Mouse (Mus musculus): ENCODE measurements around the gene Tbc1d10a. TPM values are rescaled to one million over a fixed set of nuclear protein-coding genes. Genes with fewer than 3 reads are reported as not detected.

Tbc1d10a gene
- total RNA-seq, 2 experiments from 2014 or later = 3.8 to 4.3 TPM

DNA sequence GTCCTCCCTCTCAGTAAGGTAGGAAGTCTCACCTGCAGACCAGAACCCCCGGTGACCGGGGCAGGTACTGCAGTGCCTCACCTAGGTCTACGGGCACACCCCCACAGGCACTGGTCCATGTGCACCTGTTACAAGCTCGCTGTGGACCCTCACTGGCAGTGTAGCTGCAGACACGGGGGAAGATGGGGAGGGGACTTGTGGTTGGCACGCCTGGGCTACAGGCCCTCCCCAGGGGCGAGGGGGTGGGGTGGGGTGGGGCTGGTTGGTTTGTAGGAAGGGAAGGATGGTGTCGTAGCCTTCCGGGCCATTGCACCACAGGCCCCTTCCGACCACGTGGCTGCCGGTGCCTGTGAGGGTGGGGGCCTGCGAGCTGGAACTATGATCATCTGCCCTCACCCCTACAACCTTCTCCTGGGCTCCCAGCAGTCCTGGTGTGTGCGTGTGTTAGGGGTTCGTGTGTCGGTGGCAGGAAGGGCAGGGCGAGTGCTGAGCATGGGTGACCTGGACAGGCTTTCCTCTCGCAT lies 50.9 kb downstream of the Tbc1d10a start:
- DNase-seq = no peak

DNA sequence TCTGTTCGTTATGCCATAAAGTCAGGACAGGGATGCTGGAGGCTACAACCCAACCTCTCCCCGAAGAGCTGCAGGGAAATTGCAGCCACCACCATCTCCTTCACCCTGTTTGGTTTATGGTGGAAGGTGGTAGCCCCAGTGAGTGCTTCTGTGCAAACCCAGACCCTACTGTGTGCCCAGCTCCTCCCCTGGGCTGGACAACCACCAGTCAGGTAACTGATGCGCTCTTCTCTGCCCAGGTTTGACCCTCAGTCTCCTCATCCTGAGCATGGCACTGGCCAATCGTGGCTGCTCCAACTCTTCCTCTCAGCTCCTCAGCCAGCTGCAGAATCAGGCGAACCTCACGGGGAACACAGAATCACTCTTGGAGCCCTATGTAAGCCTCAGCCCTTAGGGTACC lies 51.6 kb downstream of the Tbc1d10a start:
- DNase-seq = no peak

DNA sequence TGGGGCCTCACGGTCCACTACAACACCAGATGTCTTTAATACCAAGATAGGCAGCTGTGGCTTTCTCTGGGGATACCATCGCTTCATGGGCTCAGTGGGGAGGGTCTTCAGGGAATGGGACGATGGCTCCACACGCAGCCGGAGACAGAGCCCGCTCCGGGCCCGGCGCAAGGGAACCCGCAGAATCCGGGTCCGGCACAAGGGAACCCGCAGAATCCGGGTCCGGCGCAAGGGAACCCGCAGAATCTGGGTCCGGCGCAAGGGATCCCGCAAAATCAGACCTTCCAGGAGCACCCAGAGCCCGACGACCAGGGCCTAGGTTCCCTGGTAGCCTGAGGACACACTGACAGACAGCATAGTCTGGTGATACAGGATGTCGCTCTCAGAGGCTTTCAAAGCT lies 53.1 kb downstream of the Tbc1d10a start:
- no peak for DNase-seq

DNA sequence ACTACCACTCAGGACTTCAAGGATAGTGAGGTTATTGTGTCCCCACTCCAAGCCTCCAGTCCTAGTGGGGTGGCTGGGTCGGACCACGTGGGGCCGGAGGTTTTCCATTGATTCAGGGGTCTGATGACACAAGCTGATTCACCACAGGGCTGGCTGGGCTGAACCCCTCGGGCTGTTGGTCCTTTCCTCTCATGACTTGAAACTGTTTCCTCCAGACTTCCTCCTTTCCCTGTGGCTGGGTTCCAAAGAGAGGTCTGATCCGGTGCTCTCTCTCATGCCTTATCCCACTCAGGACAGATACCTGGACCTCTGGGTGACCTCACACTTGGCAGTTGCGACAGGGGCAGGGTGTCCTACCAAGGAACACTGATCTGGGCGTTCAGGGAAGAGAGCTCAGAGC lies 53.6 kb downstream of the Tbc1d10a start:
- no peak for DNase-seq

DNA sequence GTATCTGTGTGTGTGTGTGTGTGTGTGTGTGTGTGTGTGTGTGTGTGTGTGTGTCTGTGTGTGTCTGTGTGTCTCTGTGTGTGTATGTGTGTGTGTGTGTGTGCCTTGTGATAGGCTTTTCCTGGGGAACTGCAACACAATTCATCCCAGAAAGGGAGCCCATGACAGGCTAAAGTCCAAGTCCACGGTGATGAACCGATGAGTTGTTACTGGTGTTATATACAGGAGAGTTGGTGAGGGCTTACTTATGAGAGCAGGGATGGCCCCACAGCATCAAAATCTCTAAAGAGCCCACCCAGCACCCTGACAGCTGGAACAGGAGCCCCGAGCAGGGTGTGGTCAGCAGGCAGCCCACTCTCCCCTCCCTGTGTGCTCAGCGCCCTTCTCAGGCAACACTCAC lies 54.6 kb downstream of the Tbc1d10a start:
- no peak for DNase-seq

DNA sequence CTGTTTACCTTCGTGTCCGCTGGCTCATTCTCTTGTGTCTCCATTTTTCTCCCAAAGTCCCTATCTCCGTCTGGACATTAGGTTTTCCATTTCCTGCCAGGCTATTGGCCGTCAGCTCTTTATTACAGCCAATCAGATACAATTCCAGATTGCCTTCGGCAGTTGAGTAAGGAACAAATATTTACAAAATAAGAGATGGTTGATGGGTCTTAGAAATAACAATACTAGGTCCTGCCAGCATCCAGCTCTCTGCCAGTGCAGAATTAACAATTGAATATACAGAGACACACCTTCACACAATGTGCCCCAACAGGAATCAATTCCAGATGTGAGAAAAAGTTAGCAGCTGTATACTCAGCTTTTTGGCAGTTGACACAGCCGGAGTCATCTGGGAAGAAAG lies 59.5 kb downstream of the Tbc1d10a start:
- DNase-seq = no peak

DNA sequence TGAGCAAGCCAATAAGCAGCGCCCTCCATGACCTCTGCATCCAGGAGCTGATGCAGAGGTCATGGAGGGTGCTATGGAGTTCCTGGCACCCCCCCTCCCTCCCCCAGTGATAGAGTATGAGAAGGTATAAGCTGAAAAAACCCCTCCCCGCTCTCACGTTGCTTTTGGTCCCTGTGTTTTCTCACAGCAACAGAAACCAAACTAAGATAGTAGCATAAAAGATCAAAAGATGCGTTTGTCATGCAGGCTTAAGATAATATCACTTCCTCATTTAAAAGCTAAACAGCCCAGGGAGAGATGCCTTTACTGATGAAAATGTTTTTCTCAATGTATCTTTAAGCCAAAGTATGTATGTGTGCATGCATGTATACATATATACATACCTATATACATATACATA lies 60.0 kb downstream of the Tbc1d10a start:
- no peak for DNase-seq

DNA sequence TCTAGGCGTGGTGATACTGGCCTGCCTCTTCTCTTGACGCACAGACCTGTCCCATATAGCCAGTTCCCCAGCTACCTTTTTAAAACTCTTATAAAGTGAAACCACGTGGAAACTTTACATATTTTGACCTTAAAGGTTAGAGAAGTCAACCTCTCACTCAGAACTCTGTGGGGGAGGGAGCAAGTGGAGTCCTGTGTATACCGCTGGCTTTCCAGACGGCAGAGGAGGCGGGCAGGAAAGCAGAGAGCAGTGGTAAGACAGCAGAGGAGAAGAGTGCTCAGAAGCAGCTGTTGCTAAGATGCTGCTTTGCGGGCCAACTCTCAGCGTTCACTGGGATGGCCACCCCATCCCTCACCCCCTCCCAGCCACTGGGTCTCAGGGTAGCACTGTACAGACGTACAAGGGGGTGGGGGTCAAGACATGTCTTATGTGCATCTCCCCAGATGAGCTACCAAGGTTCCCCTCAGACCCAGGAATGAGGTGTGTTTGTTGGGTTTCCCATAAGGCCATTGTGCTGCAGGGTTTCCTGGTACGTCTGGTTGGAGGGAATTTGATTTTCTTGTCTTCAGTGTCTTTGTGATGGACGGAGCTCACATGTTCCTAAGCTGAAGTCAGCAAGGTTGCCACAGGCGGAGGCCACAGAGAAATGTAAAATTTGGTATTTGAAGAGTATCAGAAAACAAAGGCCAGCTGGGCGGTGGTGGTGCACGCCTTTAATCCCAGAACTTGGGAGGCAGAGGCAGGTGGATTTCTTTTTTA lies 60.8 kb downstream of the Tbc1d10a start:
- no peak for DNase-seq

DNA sequence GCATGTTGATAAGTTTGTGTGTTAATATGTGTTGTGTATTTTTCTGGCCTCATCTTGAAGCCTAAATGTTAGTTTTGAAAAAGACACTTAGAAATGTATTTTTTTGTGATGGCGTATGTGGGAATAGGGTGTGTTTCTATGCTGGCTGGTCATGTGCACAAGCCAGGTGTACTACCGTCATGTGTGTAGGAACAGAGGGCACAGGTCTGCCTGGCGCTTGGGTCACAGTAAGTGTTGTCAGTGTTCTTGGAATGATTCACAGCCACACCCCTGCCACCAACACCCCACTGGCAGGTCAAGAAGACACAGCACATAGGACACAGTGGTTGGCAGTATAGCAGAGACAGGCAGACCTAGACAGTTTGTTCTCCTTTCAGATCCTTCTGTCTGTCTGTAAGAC lies 62.6 kb downstream of the Tbc1d10a start:
- DNase-seq = no peak

DNA sequence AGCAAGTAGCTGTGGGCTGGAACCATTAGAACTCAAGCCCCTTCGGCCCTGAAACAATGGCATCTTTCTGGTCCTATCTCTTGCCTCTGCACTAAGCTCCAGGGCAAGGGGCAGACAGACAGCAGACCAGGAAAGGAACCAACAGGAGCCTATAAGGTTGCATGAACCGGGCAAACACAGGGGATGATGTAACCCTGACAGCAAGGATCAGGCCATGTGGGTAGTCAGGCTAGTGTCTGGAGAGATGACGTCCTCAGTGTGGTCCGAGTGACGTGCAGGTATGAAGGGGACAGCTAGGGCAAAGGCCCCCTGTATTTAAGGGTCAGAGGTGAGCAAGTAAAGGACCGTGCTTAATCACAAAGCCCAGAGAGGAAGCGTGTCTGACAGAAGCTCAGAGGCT lies 63.7 kb downstream of the Tbc1d10a start:
- no peak for DNase-seq

DNA sequence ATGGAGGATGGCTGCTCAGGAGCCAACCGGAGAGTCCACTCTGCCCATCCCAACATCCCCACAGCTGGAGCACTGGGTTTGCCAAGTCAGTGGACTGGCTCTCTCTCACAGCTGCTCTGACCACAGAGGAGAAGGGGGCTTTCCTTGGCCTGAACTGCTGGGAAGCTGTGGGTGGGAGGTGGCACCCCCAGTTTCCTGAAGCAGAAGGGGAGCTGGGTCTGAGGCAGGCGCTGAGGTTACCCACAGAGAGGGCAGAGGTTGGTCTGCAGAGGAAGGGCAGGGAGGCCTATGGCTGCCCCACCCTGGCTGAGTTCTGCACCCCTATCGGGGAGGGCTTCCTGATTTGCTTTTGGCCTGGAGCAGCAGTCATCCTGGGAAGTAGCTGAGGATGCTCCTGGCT lies 64.8 kb downstream of the Tbc1d10a start:
- no peak for DNase-seq

DNA sequence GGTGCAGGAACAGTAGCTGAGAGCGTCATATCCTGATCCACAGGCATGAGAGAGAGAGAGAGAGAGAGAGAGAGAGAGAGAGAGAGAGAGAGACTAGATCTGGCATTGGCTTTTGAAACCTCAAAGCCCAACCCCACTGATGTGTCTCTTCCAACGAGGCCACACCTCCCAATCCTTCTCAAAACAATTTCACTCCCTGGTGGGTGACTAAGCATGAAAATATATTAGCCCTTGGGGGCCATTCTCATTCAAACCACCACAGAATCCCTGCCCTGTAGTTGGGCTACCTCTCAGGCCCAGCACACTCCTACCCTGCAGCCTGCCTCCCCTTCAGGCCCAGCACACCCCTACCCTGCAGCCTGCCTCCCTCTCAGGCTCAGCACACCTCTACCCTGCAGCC lies 66.3 kb downstream of the Tbc1d10a start:
- DNase-seq = no peak

DNA sequence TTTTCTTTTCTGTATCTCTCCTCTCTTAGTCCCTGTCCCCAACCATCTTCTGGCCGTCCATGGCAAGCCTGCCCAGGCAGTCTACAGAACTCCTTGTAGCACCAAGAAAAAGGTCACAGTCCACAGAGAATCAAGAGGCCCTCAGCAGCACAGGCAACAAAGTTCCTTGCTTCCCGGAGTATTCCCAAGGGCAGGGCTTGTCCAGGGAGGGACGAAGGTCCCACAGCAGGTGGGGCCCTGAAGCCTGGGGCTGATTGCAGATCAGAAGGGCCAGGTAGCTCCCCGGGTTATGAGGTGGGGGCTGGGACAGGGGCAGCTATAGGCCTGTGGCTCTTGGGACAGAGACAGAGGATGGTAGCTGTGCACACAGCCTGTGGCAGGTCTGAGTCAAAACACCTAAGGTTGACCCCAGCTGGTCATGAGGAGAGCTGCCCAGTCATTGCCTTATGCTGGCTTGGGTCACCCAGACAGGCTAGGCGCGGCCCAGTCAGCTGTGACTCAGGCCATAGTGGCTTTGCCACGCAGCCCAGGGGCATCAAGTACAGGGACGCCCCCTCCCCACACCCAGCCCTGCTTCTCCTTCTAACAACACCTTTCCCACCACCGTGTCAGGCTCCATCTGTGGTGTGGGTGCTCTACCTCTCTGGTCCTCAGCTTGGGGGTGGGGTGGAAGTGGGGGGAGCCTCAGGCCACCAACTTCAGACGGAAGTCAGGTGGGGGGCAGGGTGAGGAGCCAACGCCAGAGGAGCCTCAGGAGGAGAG lies 70.4 kb downstream of the Tbc1d10a start, which contains the start of gene Lif:
Gene Lif (plus strand): TSS at position 712 of the 762 bp plus-strand sequence.
- DNase-seq = no peak

DNA sequence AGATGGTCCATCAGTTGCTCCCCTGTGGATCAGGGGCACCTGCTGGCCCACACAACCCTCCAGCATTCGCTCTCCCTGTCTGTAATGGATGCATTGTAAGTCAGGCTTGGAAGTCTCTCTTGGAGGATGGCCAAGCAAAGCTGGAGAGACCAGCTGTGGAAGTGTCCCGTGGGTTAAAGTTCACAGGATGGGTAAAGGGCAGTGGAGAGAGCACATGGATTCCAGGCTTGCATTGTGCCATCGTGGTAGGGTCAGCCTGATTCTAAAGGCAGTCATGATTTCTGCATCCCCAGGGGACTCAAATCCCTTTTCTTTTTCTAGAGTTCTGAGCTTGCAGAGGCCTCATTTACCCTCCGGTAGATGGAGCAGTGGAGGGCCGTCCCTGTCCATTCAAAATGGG lies 71.2 kb downstream of the Tbc1d10a start:
- no peak for DNase-seq

DNA sequence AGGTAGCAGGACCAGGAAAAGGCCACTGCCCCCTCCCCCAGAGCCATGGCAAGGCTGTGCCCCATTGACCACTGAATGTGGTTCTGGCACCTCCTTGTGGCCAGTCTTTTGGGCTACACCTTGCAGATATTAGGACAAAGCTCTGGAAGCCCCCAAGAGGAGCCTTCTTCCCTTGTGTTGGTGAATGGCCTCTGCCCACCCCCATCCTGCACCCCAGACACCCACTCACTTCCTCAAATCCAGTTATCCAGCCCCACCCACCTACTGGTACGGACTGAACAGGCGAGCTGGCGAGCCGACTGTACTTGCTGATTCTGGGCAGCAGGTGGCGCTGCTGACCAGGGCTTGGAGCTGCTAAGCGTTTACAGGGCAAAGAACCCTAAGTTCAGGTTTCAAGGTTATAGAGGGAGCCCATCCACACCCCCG lies 72.1 kb downstream of the Tbc1d10a start:
- DNase-seq = peak; percentile 70

DNA sequence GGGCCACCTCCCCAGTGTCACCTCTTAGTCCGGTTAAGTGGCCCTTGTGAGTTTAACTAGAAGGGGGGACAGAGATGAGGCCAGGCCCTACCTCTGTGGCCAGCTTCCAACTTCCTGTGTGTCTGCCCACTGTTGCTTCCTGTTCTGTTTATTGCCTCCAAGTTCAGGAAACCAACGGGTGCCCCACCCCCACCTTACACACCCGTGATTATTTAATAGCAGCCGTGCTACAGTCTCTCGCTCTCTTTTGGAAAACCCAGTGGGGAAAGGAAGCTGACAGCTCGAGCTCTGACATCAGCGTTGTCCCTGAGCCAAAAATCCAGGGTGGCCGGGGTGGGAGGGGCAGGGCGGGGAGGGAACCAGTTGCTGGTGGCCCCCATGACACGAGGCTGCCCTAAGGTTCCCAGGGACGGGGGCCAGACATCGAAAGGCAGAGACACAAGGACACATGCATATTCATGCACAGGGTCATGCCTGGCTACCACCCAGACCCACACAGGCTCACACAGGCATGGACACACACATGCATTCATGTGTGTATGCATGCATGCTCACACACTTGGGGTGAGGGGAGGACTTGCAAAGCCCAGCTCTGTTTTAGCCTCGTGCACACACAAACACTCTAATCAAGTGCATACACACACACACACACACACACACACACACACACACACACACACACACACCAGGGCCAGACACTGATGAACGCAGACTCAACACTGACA lies 74.0 kb downstream of the Tbc1d10a start:
- DNase-seq = peak; percentile 40

DNA sequence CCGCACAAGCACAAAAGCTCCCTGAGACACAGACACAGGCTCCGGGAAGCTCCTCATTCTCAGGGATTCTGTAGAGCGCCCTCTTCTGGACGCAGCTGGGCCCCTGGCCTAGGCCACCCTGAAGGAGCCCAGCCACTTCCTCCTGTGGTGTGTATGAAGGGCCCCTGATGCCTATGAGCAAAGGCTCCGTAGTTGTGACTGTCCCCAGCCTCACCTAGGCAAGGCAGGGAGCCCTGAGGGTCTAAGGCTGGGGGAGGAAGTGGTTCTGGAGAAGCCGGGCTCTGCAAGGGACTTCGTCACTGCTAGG lies 74.6 kb downstream of the Tbc1d10a start:
- DNase-seq = peak; percentile 50

DNA sequence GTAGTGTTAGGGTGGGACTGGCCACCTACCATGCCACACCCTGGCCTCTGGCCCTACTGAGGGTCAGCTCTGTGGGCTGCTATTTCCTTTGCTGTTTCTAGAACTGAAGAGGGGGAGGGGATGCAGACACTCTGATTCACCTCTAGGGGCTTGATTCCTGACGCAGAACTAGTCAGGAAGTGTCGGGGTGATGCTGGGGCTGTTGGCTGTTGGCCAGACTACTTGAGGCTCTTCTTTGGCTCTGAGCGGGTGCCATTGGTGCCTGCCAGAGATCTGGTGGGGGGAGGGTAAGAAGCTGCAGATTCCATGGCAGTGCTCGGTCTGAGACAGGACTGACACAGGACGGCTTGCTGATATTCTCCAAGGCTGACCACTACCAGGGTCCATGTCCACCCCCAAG lies 75.4 kb downstream of the Tbc1d10a start:
- no peak for DNase-seq

DNA sequence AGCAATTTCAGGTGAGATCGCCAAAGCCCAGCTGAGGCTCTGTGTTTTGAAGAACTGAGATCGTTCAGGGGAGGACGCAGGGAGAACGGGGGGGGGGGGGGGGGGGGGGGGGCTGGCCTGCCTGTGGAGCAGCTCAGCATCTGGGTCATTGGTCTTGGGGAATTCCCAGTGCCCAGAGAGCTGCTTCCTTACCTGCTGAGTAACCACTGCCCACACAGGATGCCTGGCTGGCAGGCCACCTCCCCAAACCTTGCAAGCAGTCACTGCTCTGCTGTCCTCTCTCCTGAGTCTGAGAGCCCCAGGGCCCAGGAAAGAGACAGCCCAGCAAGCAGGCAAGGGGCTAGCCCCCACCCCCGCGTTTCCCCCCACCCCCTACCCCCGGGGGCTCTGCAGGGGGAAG lies 76.3 kb downstream of the Tbc1d10a start:
- no peak for DNase-seq

DNA sequence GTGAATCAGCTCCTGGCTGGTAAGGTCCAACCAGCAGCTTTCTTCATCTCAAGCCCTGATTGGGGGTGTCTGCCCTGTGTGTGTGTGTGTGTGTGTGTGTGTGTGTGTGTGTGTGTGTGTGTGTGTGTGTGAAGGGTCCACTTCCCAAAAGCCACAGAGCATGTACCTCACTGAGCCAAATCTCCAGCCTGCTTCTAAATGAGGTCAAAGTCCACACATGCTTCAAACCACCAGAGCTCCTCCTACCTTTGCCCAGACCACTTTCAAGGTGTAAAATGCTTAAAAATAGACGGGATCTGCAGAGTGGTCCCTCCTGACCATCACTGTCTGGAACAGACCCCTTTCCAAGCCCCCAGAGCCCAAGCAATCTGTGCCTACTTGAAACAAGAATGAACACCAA lies 76.7 kb downstream of the Tbc1d10a start:
- DNase-seq = no peak

DNA sequence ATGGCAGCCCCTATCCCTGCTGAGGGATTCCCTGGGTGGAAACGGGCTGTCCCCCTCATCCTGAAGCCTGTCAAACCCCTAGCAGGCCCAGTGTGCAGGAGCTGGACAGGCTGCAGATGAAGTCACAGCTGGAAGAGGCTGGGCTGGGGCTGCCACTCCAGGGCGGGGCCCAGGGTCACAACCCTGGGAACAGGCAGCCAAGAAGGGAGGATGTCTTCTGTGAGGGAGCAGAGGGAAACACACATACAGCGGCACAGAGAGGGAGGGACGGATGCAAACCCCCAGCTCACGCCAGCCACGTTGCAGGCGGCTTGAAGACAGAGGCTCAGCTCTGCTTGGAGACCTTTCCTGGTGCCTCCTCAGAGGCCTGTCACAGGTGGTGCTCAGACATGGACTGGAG lies 77.5 kb downstream of the Tbc1d10a start:
- DNase-seq = peak; percentile 76

Measured in gastrocnemius, postnatal 25 days (tissue).